Mouse (Mus musculus): Measurements from ENCODE around the gene Unc119b. TPM values are rescaled to one million over a fixed set of nuclear protein-coding genes. Genes with fewer than 3 reads are reported as not detected.
"Not testable (repeated sequence)": the region's sequence is repeated elsewhere in the genome, so short reads cannot be mapped to it uniquely, and the experiment has no call there.

Unc119b gene
- polyA plus RNA-seq, 1 experiment from 2014 or later = 64.6 TPM

GRCm38 (mm10) chr5:115074749-115075148 lies 60.0 kb downstream of the Unc119b start:
- H3K4me1 ChIP-seq (ENCODE audit: control insufficient read depth, insufficient read depth, low read length) = no peaks in the 10 kb centered on the region
- H3K27me3 ChIP-seq (ENCODE audit: control insufficient read depth, insufficient read depth, low read length) = no peaks in the 10 kb centered on the region
- no peaks in the 10 kb centered on the region for H3K9me3 ChIP-seq (ENCODE audit: control insufficient read depth, low read length)
- WGBS = 78% methylated on average over 4 of the region's 4 CpGs
- H3K27ac ChIP-seq (ENCODE audit: low read depth, low read length) = no peak overlapping the region
- DNase-seq (ENCODE audit: low spot score, missing footprints) = no peak
- 0 out of 2 replicates have a peak, but pooled peaks cover 3% of the 10 kb centered on the region for H3K36me3 ChIP-seq (ENCODE audit: control insufficient read depth, insufficient read depth, low read length)
- H3K4me3 ChIP-seq (ENCODE audit: low read depth, low read length) = no peak overlapping the region
- H3K4me2 ChIP-seq = no peak overlapping the region
- ATAC-seq (ENCODE audit: low FRiP score) = no peak
- H3K9ac ChIP-seq (ENCODE audit: low read length) = no peak overlapping the region

GRCm38 (mm10) chr5:115073306-115073705 lies 61.5 kb downstream of the Unc119b start:
- ATAC-seq (ENCODE audit: low FRiP score); H3K36me3 ChIP-seq (ENCODE audit: control insufficient read depth, insufficient read depth, low read length); H3K9me3 ChIP-seq (ENCODE audit: control insufficient read depth, low read length); H3K27me3 ChIP-seq (ENCODE audit: control insufficient read depth, insufficient read depth, low read length); H3K4me2 ChIP-seq; H3K27ac ChIP-seq (ENCODE audit: low read depth, low read length); DNase-seq (ENCODE audit: low spot score, missing footprints); H3K9ac ChIP-seq (ENCODE audit: low read length); H3K4me3 ChIP-seq (ENCODE audit: low read depth, low read length); H3K4me1 ChIP-seq (ENCODE audit: control insufficient read depth, insufficient read depth, low read length): not testable (repeated sequence)
- 85% methylated on average over 8 of the region's 8 CpGs for WGBS

Other genes starting within 250 kb of the Unc119b start
- 1.3 and 1.8 TPM in 2 replicates for gene Oasl2, start 238.0 kb downstream of the Unc119b start, polyA plus RNA-seq (2014; fragmentation: Nextera tagmentation; extraction: Ambion mirVana)
- not detected in 2 replicates for gene Oasl1, start 211.7 kb downstream of the Unc119b start, polyA plus RNA-seq (2014; fragmentation: Nextera tagmentation; extraction: Ambion mirVana)
- gene 2210016L21Rik, start 192.8 kb downstream of the Unc119b start, polyA plus RNA-seq (2014; fragmentation: Nextera tagmentation; extraction: Ambion mirVana) = 43.5 and 46.3 TPM in 2 replicates
- gene Hnf1a, start 163.9 kb downstream of the Unc119b start, polyA plus RNA-seq (2014; fragmentation: Nextera tagmentation; extraction: Ambion mirVana) = not detected in 2 replicates
- 21.7 and 23.6 TPM in 2 replicates for gene Sppl3, start 123.8 kb downstream of the Unc119b start, polyA plus RNA-seq (2014; fragmentation: Nextera tagmentation; extraction: Ambion mirVana)
- gene Gm10401, start 36.7 kb downstream of the Unc119b start, polyA plus RNA-seq (2014; fragmentation: Nextera tagmentation; extraction: Ambion mirVana) = 23.2 and 26.6 TPM in 2 replicates
- 21.6 and 23.5 TPM in 2 replicates for gene Acads, start 15.6 kb downstream of the Unc119b start, polyA plus RNA-seq (2014; fragmentation: Nextera tagmentation; extraction: Ambion mirVana)
- 30.0 and 37.3 TPM in 2 replicates for gene Mlec, start 23.2 kb upstream of the Unc119b start, polyA plus RNA-seq (2014; fragmentation: Nextera tagmentation; extraction: Ambion mirVana)
- 1.1 and 2.3 TPM in 2 replicates for gene Cabp1, start 59.4 kb upstream of the Unc119b start, polyA plus RNA-seq (2014; fragmentation: Nextera tagmentation; extraction: Ambion mirVana)
- gene Pop5, start 100.9 kb upstream of the Unc119b start, polyA plus RNA-seq (2014; fragmentation: Nextera tagmentation; extraction: Ambion mirVana) = 91.0 and 98.7 TPM in 2 replicates
- 84.6 and 85.0 TPM in 2 replicates for gene Rnf10, start 137.9 kb upstream of the Unc119b start, polyA plus RNA-seq (2014; fragmentation: Nextera tagmentation; extraction: Ambion mirVana)
- gene Coq5, start 144.7 kb upstream of the Unc119b start, polyA plus RNA-seq (2014; fragmentation: Nextera tagmentation; extraction: Ambion mirVana) = 58.6 and 59.1 TPM in 2 replicates
- gene Dynll1, start 166.0 kb upstream of the Unc119b start, polyA plus RNA-seq (2014; fragmentation: Nextera tagmentation; extraction: Ambion mirVana) = 1,577 and 1,606 TPM in 2 replicates
- gene Srsf9, start 192.2 kb upstream of the Unc119b start, polyA plus RNA-seq (2014; fragmentation: Nextera tagmentation; extraction: Ambion mirVana) = 362 and 376 TPM in 2 replicates
- gene Gatc, start 206.2 kb upstream of the Unc119b start, polyA plus RNA-seq (2014; fragmentation: Nextera tagmentation; extraction: Ambion mirVana) = 43.5 and 46.8 TPM in 2 replicates
- 57.7 and 64.7 TPM in 2 replicates for gene Triap1, start 206.2 kb upstream of the Unc119b start, polyA plus RNA-seq (2014; fragmentation: Nextera tagmentation; extraction: Ambion mirVana)
- 745 and 840 TPM in 2 replicates for gene Cox6a1, start 214.0 kb upstream of the Unc119b start, polyA plus RNA-seq (2014; fragmentation: Nextera tagmentation; extraction: Ambion mirVana)